Mouse (Mus musculus): Measurements from ENCODE around the gene Srbd1. TPM values are rescaled to one million over a fixed set of nuclear protein-coding genes. Genes with fewer than 3 reads are reported as not detected.

Gene Srbd1
- polyA plus RNA-seq, 1 experiment from 2014 or later = 9.1 TPM

GRCm38 (mm10) chr17:85943994-85944640, 200.9 kb downstream of the Srbd1 start:
- Histone ChIP-seq H3K4me3 (replicated peaks; ENCODE audit: low read depth, low read length) (no peak overlapping the region), H3K4me2 (ENCODE audit: low read length) (peak overlapping the region; percentile 33; the same call in 1 of the 2 replicates), H3K36me3 (ENCODE audit: control insufficient read depth, insufficient read depth, low read length) (no peaks in the 10 kb centered on the region), H3K9me3 (ENCODE audit: control insufficient read depth, low read length) (no peaks in the 10 kb centered on the region), H3K27ac (replicated peaks; ENCODE audit: low read depth, low read length) (no peak overlapping the region), H3K4me1 (ENCODE audit: control insufficient read depth, insufficient read depth, low read length) (peaks cover 8% of the 10 kb centered on the region), H3K9ac (replicated peaks; ENCODE audit: low read length) (no peak overlapping the region), H3K27me3 (ENCODE audit: control insufficient read depth, insufficient read depth, low read length) (0 out of 2 replicates have a peak, but pooled peaks cover 4% of the 10 kb centered on the region)
- peak; percentile 57; the same call in 1 of the 2 replicates for ATAC-seq (ENCODE audit: low FRiP score, low TSS enrichment)
- 49% methylated on average over 12 of the region's 12 CpGs for WGBS
- DNase-seq = no peak

- Histone ChIP-seq H3K4me2 (ENCODE audit: low read length) (peak overlapping the region; percentile 33), H3K9me3 (ENCODE audit: control insufficient read depth, low read length) (no peaks in the 10 kb centered on the region), H3K4me1 (ENCODE audit: control insufficient read depth, insufficient read depth, low read length) (peaks cover 8% of the 10 kb centered on the region), H3K4me3 (replicated peaks; ENCODE audit: low read depth, low read length) (no peak overlapping the region), H3K27me3 (ENCODE audit: control insufficient read depth, insufficient read depth, low read length) (0 out of 2 replicates have a peak, but pooled peaks cover 3% of the 10 kb centered on the region), H3K9ac (replicated peaks; ENCODE audit: low read length) (0 out of 2 replicates have a peak overlapping the region, but pooled peaks have one; percentile 20), H3K27ac (replicated peaks; ENCODE audit: low read depth, low read length) (peak overlapping the region; percentile 49; the same call in 1 of the 2 replicates), H3K36me3 (ENCODE audit: control insufficient read depth, insufficient read depth, low read length) (no peaks in the 10 kb centered on the region)
- WGBS = 13% methylated on average over 14 of the region's 14 CpGs
- peak; percentile 80 for DNase-seq
- ATAC-seq (ENCODE audit: low FRiP score, low TSS enrichment) = peak; percentile 86
Observed at GRCm38 (mm10) chr17:85943551-85943981, 201.4 kb downstream of the Srbd1 start.

GRCm38 (mm10) chr17:85943071-85943470, 201.9 kb downstream of the Srbd1 start:
- no peaks in the 10 kb centered on the region for H3K27me3 ChIP-seq (ENCODE audit: control insufficient read depth, insufficient read depth, low read length)
- no peak overlapping the region for H3K9ac ChIP-seq (replicated peaks; ENCODE audit: low read length)
- no peaks in the 10 kb centered on the region for H3K36me3 ChIP-seq (ENCODE audit: control insufficient read depth, insufficient read depth, low read length)
- no peak overlapping the region for H3K4me3 ChIP-seq (replicated peaks; ENCODE audit: low read depth, low read length)
- peaks cover 8% of the 10 kb centered on the region for H3K4me1 ChIP-seq (ENCODE audit: control insufficient read depth, insufficient read depth, low read length)
- H3K4me2 ChIP-seq (ENCODE audit: low read length) = peak overlapping the region; percentile 33; the same call in 1 of the 2 replicates
- H3K27ac ChIP-seq (replicated peaks; ENCODE audit: low read depth, low read length) = no peak overlapping the region
- no peak for DNase-seq
- 81% methylated on average over 5 of the region's 5 CpGs for WGBS
- H3K9me3 ChIP-seq (ENCODE audit: control insufficient read depth, low read length) = no peaks in the 10 kb centered on the region
- ATAC-seq (ENCODE audit: low FRiP score, low TSS enrichment) = no peak

- peaks cover 8% of the 10 kb centered on the region for H3K4me1 ChIP-seq (ENCODE audit: control insufficient read depth, insufficient read depth, low read length)
- 99% methylated on average over 5 of the region's 5 CpGs for WGBS
- no peak overlapping the region for H3K4me2 ChIP-seq (ENCODE audit: low read length)
- no peaks in the 10 kb centered on the region for H3K36me3 ChIP-seq (ENCODE audit: control insufficient read depth, insufficient read depth, low read length)
- H3K4me3 ChIP-seq (replicated peaks; ENCODE audit: low read depth, low read length) = no peak overlapping the region
- H3K27me3 ChIP-seq (ENCODE audit: control insufficient read depth, insufficient read depth, low read length) = no peaks in the 10 kb centered on the region
- no peaks in the 10 kb centered on the region for H3K9me3 ChIP-seq (ENCODE audit: control insufficient read depth, low read length)
- DNase-seq (no peak), ATAC-seq (ENCODE audit: low FRiP score, low TSS enrichment) (no peak)
- no peak overlapping the region for H3K27ac ChIP-seq (replicated peaks; ENCODE audit: low read depth, low read length)
- H3K9ac ChIP-seq (replicated peaks; ENCODE audit: low read length) = no peak overlapping the region
Observed at GRCm38 (mm10) chr17:85942123-85942522, 202.9 kb downstream of the Srbd1 start.

- no peak overlapping the region for H3K4me2 ChIP-seq (ENCODE audit: low read length)
- H3K27me3 ChIP-seq (ENCODE audit: control insufficient read depth, insufficient read depth, low read length) = no peaks in the 10 kb centered on the region
- WGBS = 94% methylated on average over 8 of the region's 8 CpGs
- H3K4me3 ChIP-seq (replicated peaks; ENCODE audit: low read depth, low read length) = no peak overlapping the region
- no peaks in the 10 kb centered on the region for H3K36me3 ChIP-seq (ENCODE audit: control insufficient read depth, insufficient read depth, low read length)
- DNase-seq (no peak), ATAC-seq (ENCODE audit: low FRiP score, low TSS enrichment) (no peak)
- no peak overlapping the region for H3K27ac ChIP-seq (replicated peaks; ENCODE audit: low read depth, low read length)
- H3K4me1 ChIP-seq (ENCODE audit: control insufficient read depth, insufficient read depth, low read length) = peaks cover 8% of the 10 kb centered on the region
- no peaks in the 10 kb centered on the region for H3K9me3 ChIP-seq (ENCODE audit: control insufficient read depth, low read length)
- H3K9ac ChIP-seq (replicated peaks; ENCODE audit: low read length) = no peak overlapping the region
Observed at GRCm38 (mm10) chr17:85941141-85941738, 203.7 kb downstream of the Srbd1 start.

- Histone ChIP-seq H3K9ac (replicated peaks; ENCODE audit: low read length) (no peak overlapping the region), H3K4me3 (replicated peaks; ENCODE audit: low read depth, low read length) (no peak overlapping the region), H3K36me3 (ENCODE audit: control insufficient read depth, insufficient read depth, low read length) (no peaks in the 10 kb centered on the region), H3K27me3 (ENCODE audit: control insufficient read depth, insufficient read depth, low read length) (no peaks in the 10 kb centered on the region), H3K9me3 (ENCODE audit: control insufficient read depth, low read length) (no peaks in the 10 kb centered on the region), H3K27ac (replicated peaks; ENCODE audit: low read depth, low read length) (no peak overlapping the region), H3K4me2 (ENCODE audit: low read length) (no peak overlapping the region), H3K4me1 (ENCODE audit: control insufficient read depth, insufficient read depth, low read length) (no peaks in the 10 kb centered on the region)
- ATAC-seq (ENCODE audit: low FRiP score, low TSS enrichment) (no peak), DNase-seq (no peak)
- WGBS = 94% methylated on average over 4 of the region's 4 CpGs
Observed at GRCm38 (mm10) chr17:85937131-85937530, 207.8 kb downstream of the Srbd1 start.

GRCm38 (mm10) chr17:85935268-85935667, 209.7 kb downstream of the Srbd1 start:
- WGBS = 67% methylated on average over 10 of the region's 10 CpGs
- Histone ChIP-seq H3K9me3 (ENCODE audit: control insufficient read depth, low read length) (no peaks in the 10 kb centered on the region), H3K27me3 (ENCODE audit: control insufficient read depth, insufficient read depth, low read length) (no peaks in the 10 kb centered on the region), H3K4me2 (ENCODE audit: low read length) (no peak overlapping the region), H3K27ac (replicated peaks; ENCODE audit: low read depth, low read length) (no peak overlapping the region), H3K9ac (replicated peaks; ENCODE audit: low read length) (no peak overlapping the region), H3K4me3 (replicated peaks; ENCODE audit: low read depth, low read length) (no peak overlapping the region), H3K36me3 (ENCODE audit: control insufficient read depth, insufficient read depth, low read length) (no peaks in the 10 kb centered on the region), H3K4me1 (ENCODE audit: control insufficient read depth, insufficient read depth, low read length) (no peaks in the 10 kb centered on the region)
- ATAC-seq (ENCODE audit: low FRiP score, low TSS enrichment) (no peak), DNase-seq (no peak)
